Mouse (Mus musculus) embryonic facial prominence, embryonic 15.5 days (tissue): Measurements from ENCODE around the gene Crispld2. TPM values are rescaled to one million over a fixed set of nuclear protein-coding genes. Genes with fewer than 3 reads are reported as not detected.

ENCODE experiments used
- ATAC-seq: fragments of 200-750 bp; cut with Nextera tagmentation; 2 replicates; pipeline ENCODE4 v1.8.0; 2017; ENCODE audit warnings: low read depth, moderate TSS enrichment; ENCODE audit not compliant: insufficient number of reproducible peaks, low FRiP score, low TSS enrichment
- H3K27ac ChIP-seq: fragments of 300-500 bp; sonication (generic); replicated peaks from 2 replicates; pipeline ENCODE4 v1.5.1; 2015; ENCODE audit warnings: mild to moderate bottlenecking, inconsistent platforms
- H3K27me3 ChIP-seq: fragments of 300-500 bp; sonication (generic); 2 replicates; pipeline ENCODE4 v1.6.1; 2015; ENCODE audit warnings: inconsistent platforms
- H3K36me3 ChIP-seq: fragments of 300-500 bp; sonication (generic); 2 replicates; pipeline ENCODE4 v1.6.1; 2015; ENCODE audit warnings: mild to moderate bottlenecking, inconsistent platforms
- H3K4me1 ChIP-seq: fragments of 300-500 bp; sonication (generic); 2 replicates; pipeline ENCODE4 v1.6.1; 2015; ENCODE audit warnings: inconsistent platforms
- H3K4me2 ChIP-seq: fragments of 300-500 bp; sonication (generic); replicated peaks from 2 replicates; pipeline ENCODE4 v1.6.1; 2015; ENCODE audit warnings: mild to moderate bottlenecking, inconsistent platforms
- H3K4me3 ChIP-seq: fragments of 300-500 bp; sonication (generic); replicated peaks from 2 replicates; pipeline ENCODE4 v1.5.1; 2015; ENCODE audit warnings: mild to moderate bottlenecking, inconsistent platforms
- H3K9ac ChIP-seq: fragments of 300-500 bp; sonication (generic); 2 replicates; pipeline ENCODE4 v1.6.1; 2015; ENCODE audit warnings: inconsistent platforms
- H3K9me3 ChIP-seq: fragments of 300-500 bp; sonication (generic); replicated peaks from 2 replicates; pipeline ENCODE4 v1.6.1; 2016; ENCODE audit warnings: inconsistent platforms
- WGBS: fragments of 180-500 bp; shearing (Covaris S2); methylation state at CpG from one replicate; pipeline ENCODE4 v1.1.7; 2015; 5-methylcytosine and 5-hydroxymethylcytosine counted together
- polyA plus RNA-seq: library from polyadenylated mRNA; unstranded; fragments of >200 nt; fragmentation: Nextera tagmentation; extraction: Ambion mirVana; gene quantifications from 2 replicates; pipeline ENCODE4 v1.2.1, GENCODE M21; 2015

The Crispld2 gene
- polyA plus RNA-seq, 1 experiment from 2014 or later: 13.1 TPM

DNA sequence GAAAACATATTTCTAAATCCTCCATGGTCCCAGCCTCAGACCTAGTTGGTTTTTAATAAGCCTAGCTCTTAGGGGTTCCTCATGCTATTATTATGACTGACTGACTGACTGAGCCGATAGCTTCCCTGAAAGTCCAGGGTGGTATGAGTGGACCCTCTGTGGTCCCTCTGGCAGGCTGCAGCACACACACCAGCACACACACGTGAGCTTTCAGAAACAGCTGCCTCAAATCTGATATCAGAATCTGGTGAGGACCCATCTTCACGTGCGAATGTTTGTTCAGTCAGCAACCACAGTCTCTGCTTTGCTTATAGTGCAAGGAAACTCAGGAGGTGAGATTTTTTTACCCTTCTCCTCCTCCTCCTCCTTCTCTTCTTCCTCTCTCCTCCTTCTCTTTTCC is 27.4 kb upstream of the Crispld2 start:
- Histone ChIP-seq H3K4me3 (no peak overlapping the region), H3K27ac (peak overlapping the region; percentile 61; the same call in 1 of the 2 replicates), H3K4me2 (no peak overlapping the region), H3K36me3 (no peaks in the 10 kb centered on the region), H3K4me1 (peaks cover 12% of the 10 kb centered on the region), H3K27me3 (no peaks in the 10 kb centered on the region), H3K9ac (no peak overlapping the region), H3K9me3 (no peaks in the 10 kb centered on the region)
- 55% methylated on average over 4 of the region's 4 CpGs for WGBS
- no peak for ATAC-seq

- 86% methylated on average over 9 of the region's 9 CpGs for WGBS
- Histone ChIP-seq H3K4me2 (no peak overlapping the region), H3K9ac (no peak overlapping the region), H3K27ac (no peak overlapping the region), H3K4me3 (no peak overlapping the region), H3K4me1 (peaks cover 6% of the 10 kb centered on the region; the same call in 1 of the 2 replicates), H3K36me3 (no peaks in the 10 kb centered on the region), H3K27me3 (no peaks in the 10 kb centered on the region), H3K9me3 (no peaks in the 10 kb centered on the region)
- ATAC-seq: no peak
These were observed 24.8 kb upstream of the Crispld2 start for GRCm38 (mm10) chr8:119967435-119967834.

DNA sequence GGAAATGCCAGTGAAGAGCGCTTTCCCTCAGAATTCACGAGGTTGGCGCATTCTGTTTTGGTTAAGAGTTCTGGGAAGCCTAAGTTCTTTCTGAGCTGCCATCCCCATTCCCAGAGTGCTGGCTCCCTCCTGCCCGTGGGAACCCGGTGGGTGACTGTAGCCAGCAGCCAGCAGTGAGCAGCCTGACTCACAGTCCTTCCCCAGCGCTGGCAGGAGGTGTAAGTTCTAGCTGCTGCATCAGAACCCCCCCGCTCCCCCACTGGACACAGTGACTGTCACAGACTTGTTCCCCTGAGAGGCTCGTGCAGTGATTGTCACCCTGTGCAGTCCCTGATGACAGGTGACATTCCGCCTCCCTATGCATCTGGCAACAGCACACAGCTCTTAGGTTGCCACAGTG is 22.1 kb upstream of the Crispld2 start:
- H3K9ac ChIP-seq: no peak overlapping the region
- 73% methylated on average over 9 of the region's 9 CpGs for WGBS

DNA sequence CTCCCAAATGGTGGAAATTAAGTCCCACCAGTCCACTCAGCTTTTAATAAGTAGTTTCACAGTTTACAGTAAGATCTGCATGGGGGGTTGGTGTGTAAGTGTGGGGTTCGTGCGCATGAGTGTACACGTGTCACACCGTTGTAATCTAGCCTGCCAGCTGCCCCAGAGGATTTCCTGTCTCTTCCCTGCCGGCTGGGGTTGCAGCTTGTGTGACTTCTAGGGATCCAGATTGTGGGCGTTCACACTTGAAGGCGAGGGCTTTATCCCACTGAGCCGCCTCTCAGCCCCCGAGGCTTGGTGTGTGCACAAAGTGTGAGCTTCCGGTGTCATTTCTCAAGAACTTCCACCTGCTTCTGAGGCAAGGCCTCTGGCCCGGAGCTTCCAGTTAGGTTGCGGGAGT is 19.7 kb upstream of the Crispld2 start:
- WGBS: 63% methylated on average over 12 of the region's 12 CpGs
- ATAC-seq: no peak
- H3K27me3 ChIP-seq: no peaks in the 10 kb centered on the region

More for the DNA sequence above, 22.1 kb upstream of the Crispld2 start:
- no peaks in the 10 kb centered on the region for H3K36me3 ChIP-seq
- no peak overlapping the region for H3K4me2 ChIP-seq
- H3K4me3 ChIP-seq: no peak overlapping the region
- no peaks in the 10 kb centered on the region for H3K27me3 ChIP-seq
- no peaks in the 10 kb centered on the region for H3K9me3 ChIP-seq
- no peak for ATAC-seq
- no peaks in the 10 kb centered on the region; the same call in 1 of the 2 replicates for H3K4me1 ChIP-seq
- H3K27ac ChIP-seq: no peak overlapping the region

DNA sequence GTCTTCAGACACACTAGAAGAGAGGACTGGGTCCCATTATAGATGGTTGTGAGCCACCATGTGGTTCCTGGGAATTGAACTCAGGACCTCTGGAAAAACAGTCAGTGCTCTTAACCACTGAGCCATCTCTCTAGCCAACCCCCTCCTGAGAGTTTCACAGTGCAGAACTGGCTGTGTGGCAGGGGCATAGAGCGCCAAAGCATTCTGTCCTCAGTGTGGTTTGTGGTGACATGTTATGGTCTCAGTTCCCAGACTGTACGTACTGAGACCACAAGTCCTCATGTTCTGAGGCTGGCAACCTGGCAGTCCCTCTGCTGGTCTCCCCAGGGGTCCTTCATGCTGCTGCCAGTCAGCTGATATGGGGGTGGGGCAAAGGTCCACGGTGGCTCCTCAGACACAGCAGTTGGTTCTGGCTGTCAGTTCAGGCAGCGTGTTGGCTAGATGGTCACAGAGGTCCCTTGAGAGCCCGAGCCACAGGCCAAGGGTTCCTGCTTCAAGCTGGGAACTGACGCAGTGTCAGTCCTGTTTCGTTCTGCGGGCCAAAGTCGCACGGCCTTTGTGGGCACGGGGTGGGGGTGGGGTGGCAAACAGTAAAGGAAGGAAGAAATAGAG is 13.4 kb upstream of the Crispld2 start:
- Histone ChIP-seq H3K9me3 (no peaks in the 10 kb centered on the region), H3K4me1 (no peaks in the 10 kb centered on the region; the same call in 1 of the 2 replicates), H3K9ac (no peak overlapping the region), H3K27ac (no peak overlapping the region), H3K36me3 (no peaks in the 10 kb centered on the region), H3K4me2 (no peak overlapping the region), H3K27me3 (no peaks in the 10 kb centered on the region), H3K4me3 (no peak overlapping the region)
- no peak for ATAC-seq
- 65% methylated on average over 11 of the region's 11 CpGs for WGBS

More for the DNA sequence above, 19.7 kb upstream of the Crispld2 start:
- Histone ChIP-seq H3K9me3 (no peaks in the 10 kb centered on the region), H3K4me2 (no peak overlapping the region), H3K27ac (no peak overlapping the region), H3K9ac (no peak overlapping the region), H3K36me3 (no peaks in the 10 kb centered on the region), H3K4me3 (no peak overlapping the region), H3K4me1 (no peaks in the 10 kb centered on the region; the same call in 1 of the 2 replicates)

- 72% methylated on average over 4 of the region's 4 CpGs for WGBS
- H3K4me1 ChIP-seq: 0 out of 2 replicates have a peak, but pooled peaks cover 1% of the 10 kb centered on the region
- no peaks in the 10 kb centered on the region for H3K36me3 ChIP-seq
- no peak overlapping the region for H3K4me2 ChIP-seq
- H3K9ac ChIP-seq: no peak overlapping the region
- H3K9me3 ChIP-seq: no peaks in the 10 kb centered on the region
- H3K4me3 ChIP-seq: no peak overlapping the region
- no peak overlapping the region for H3K27ac ChIP-seq
- no peak for ATAC-seq
- no peaks in the 10 kb centered on the region for H3K27me3 ChIP-seq
These were observed 11.0 kb upstream of the Crispld2 start for GRCm38 (mm10) chr8:119981253-119981652.

GRCm38 (mm10) chr8:119984085-119984484 is 8.2 kb upstream of the Crispld2 start:
- H3K27me3 ChIP-seq: no peaks in the 10 kb centered on the region
- no peak for ATAC-seq

GRCm38 (mm10) chr8:119986174-119986573 is 6.1 kb upstream of the Crispld2 start:
- Histone ChIP-seq H3K36me3 (no peaks in the 10 kb centered on the region), H3K9ac (no peak overlapping the region), H3K27me3 (peaks cover 3% of the 10 kb centered on the region; the same call in 1 of the 2 replicates), H3K9me3 (no peaks in the 10 kb centered on the region), H3K4me2 (no peak overlapping the region), H3K4me1 (0 out of 2 replicates have a peak, but pooled peaks cover 3% of the 10 kb centered on the region), H3K27ac (no peak overlapping the region), H3K4me3 (no peak overlapping the region)
- 53% methylated on average over 5 of the region's 5 CpGs for WGBS
- ATAC-seq: no peak

More at GRCm38 (mm10) chr8:119984085-119984484, 8.2 kb upstream of the Crispld2 start:
- no peak overlapping the region for H3K9ac ChIP-seq
- H3K36me3 ChIP-seq: no peaks in the 10 kb centered on the region
- H3K4me1 ChIP-seq: 0 out of 2 replicates have a peak, but pooled peaks cover 3% of the 10 kb centered on the region
- H3K4me2 ChIP-seq: no peak overlapping the region
- H3K4me3 ChIP-seq: no peak overlapping the region
- H3K27ac ChIP-seq: no peak overlapping the region
- H3K9me3 ChIP-seq: no peaks in the 10 kb centered on the region

DNA sequence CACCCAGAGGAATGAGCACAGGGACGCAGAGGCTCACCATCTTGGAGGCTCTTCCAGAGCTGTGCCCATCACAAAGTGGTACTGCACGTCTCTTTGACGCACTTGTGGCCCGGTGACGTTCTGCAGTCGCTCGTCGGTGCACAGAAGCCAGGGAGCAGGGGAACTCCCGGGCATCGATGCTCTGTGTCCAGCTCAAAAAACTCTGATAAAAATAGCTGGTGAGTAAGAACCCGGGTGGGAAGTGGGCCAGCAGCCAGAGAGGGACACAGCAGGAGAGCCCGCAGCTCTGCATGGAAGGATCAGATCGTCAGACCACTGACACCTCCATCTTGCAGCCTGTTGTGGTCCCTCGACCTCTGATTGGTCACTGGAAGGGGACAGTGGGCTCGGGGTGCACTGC is 4.2 kb upstream of the Crispld2 start:
- no peaks in the 10 kb centered on the region for H3K36me3 ChIP-seq
- H3K27ac ChIP-seq: no peak overlapping the region
- H3K4me3 ChIP-seq: no peak overlapping the region
- ATAC-seq: no peak
- H3K4me1 ChIP-seq: peaks cover 18% of the 10 kb centered on the region
- H3K27me3 ChIP-seq: peaks cover 22% of the 10 kb centered on the region
- H3K9me3 ChIP-seq: no peaks in the 10 kb centered on the region
- H3K9ac ChIP-seq: no peak overlapping the region
- no peak overlapping the region for H3K4me2 ChIP-seq
- 74% methylated on average over 15 of the region's 15 CpGs for WGBS

DNA sequence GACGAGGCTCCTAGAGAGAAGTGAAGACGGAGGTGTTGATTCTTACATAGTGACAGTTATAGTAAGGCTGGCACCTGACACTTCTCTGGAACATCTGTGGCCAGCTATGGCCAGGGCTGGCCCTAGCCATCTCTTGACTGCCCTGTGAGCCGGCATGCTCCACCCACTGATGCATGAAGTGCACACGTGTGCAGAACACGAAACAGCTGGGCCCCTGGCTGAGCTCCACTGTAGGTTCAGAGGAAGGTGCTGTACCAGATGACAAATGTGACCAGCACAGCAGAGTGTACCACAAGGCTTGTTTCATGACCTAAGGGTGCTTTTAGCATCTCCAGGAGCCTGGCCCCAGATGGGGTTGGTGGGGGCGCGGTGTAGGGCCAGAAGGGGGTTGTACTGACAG is 1.9 kb downstream of the Crispld2 start:
- Histone ChIP-seq H3K4me2 (0 out of 2 replicates have a peak overlapping the region, but pooled peaks have one; percentile 0), H3K4me3 (no peak overlapping the region), H3K27ac (no peak overlapping the region), H3K27me3 (peaks cover 27% of the 10 kb centered on the region), H3K36me3 (no peaks in the 10 kb centered on the region), H3K4me1 (peaks cover 33% of the 10 kb centered on the region), H3K9ac (no peak overlapping the region), H3K9me3 (no peaks in the 10 kb centered on the region)
- WGBS: 54% methylated on average over 7 of the region's 7 CpGs
- ATAC-seq: no peak

DNA sequence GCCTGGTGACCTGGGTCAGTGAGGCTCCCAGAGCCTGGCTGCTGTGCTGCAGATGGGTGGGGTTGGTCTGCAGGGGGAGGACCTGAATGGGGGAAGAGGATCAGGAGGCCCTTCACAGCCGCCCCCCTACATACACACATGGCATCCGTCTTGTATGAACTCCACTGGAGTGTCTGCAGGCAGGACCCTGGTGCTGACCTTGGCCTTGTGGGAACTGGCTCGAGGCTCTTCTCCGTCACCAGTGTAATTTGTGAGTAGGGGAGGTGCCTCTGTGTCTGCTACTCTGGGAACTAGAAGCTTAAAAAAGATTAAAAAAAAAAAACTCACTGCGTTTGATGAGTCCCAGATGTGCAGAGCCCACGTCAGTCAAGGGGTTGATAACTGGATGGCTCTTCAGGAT is 2.3 kb downstream of the Crispld2 start:
- WGBS: 18% methylated on average over 6 of the region's 6 CpGs
- no peak for ATAC-seq
- Histone ChIP-seq H3K9me3 (no peaks in the 10 kb centered on the region), H3K27me3 (peaks cover 27% of the 10 kb centered on the region), H3K4me1 (peaks cover 33% of the 10 kb centered on the region), H3K4me3 (no peak overlapping the region), H3K9ac (no peak overlapping the region), H3K27ac (no peak overlapping the region), H3K4me2 (0 out of 2 replicates have a peak overlapping the region, but pooled peaks have one; percentile 0), H3K36me3 (no peaks in the 10 kb centered on the region)

GRCm38 (mm10) chr8:119997266-119997665 is 5.0 kb downstream of the Crispld2 start:
- Histone ChIP-seq H3K27me3 (peaks cover 14% of the 10 kb centered on the region), H3K27ac (no peak overlapping the region), H3K36me3 (no peaks in the 10 kb centered on the region), H3K9ac (no peak overlapping the region), H3K9me3 (no peaks in the 10 kb centered on the region), H3K4me1 (peaks cover 36% of the 10 kb centered on the region), H3K4me3 (no peak overlapping the region), H3K4me2 (no peak overlapping the region)
- no peak for ATAC-seq
- 73% methylated on average over 4 of the region's 4 CpGs for WGBS
